Mouse (Mus musculus) embryonic fibroblast, embryonic 13.5 days (primary cell): ENCODE measurements around the gene Taf15.

Source experiments
- CTCF ChIP-seq: IDR thresholded peaks from 2 replicates; pipeline ENCODE4 v1.5.1; 2011; ENCODE audit warnings: mild to moderate bottlenecking, control low read depth, low read length, moderate library complexity, borderline replicate concordance; ENCODE audit not compliant: insufficient read depth
- POLR2A ChIP-seq: IDR thresholded peaks from 2 replicates; pipeline ENCODE4 v1.6.1; 2011; ENCODE audit warnings: low read depth, mild to moderate bottlenecking, control low read depth, low read length, moderate library complexity

DNA sequence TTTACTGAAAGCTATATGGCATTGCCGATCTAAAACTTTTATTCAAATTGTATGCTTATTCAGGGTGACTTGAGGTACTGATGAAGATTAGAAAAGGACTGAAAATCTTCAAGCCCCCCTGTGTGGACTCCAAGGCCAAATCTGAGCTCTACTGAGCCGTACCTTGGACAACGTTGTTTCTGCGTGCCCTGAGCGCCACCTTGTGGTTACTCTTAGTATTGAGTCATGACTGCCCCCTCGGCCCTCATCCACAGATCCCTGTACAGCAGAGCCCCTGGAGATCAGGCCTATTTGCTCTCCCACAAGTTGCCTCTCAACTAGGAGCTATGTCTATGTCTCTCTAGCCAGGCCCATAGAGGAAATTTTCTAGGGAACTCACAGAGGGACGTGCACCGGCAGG lies 48.2 kb upstream of the Taf15 start:
- TF ChIP-seq CTCF (peak; percentile 96), POLR2A (no peak)
